Mouse (Mus musculus) midbrain, postnatal 0 days (tissue): ENCODE measurements around the gene Slc9c1. TPM values are rescaled to one million over a fixed set of nuclear protein-coding genes. Genes with fewer than 3 reads are reported as not detected.

Experiments used
- ATAC-seq: fragments of 200-750 bp; cut with Nextera tagmentation; 2 replicates; pipeline ENCODE4 v1.8.0; 2017; ENCODE audit warnings: moderate number of reproducible peaks, mild to moderate bottlenecking, moderate TSS enrichment, moderate library complexity; ENCODE audit not compliant: low FRiP score
- DNase-seq: peaks from one replicate; pipeline ENCODE4 v3.0.0-alpha.2; 2015; ENCODE audit warnings: low spot score
- H3K27ac ChIP-seq: fragments of 300-500 bp; sonication (generic); 2 replicates; pipeline ENCODE4 v1.5.1; 2014; ENCODE audit warnings: low read depth, mild to moderate bottlenecking, low read length, mixed read lengths
- H3K27me3 ChIP-seq: fragments of 300-500 bp; sonication (generic); 2 replicates; pipeline ENCODE4 v1.6.1; 2014; ENCODE audit warnings: low read length, control low read depth, mixed read lengths; ENCODE audit not compliant: insufficient read depth
- H3K36me3 ChIP-seq: fragments of 300-500 bp; sonication (generic); 2 replicates; pipeline ENCODE4 v1.6.1; 2014; ENCODE audit warnings: low read length, control low read depth, mixed read lengths; ENCODE audit not compliant: insufficient read depth
- H3K4me1 ChIP-seq: fragments of 300-500 bp; sonication (generic); 2 replicates; pipeline ENCODE4 v1.6.1; 2014; ENCODE audit warnings: mild to moderate bottlenecking, control low read depth, antibody characterized with exemption, low read length, mixed read lengths; ENCODE audit not compliant: insufficient read depth
- H3K4me2 ChIP-seq: fragments of 300-500 bp; sonication (generic); 2 replicates; pipeline ENCODE4 v1.6.1; 2014; ENCODE audit warnings: low read depth, mild to moderate bottlenecking, low read length, mixed read lengths; ENCODE audit not compliant: poor library complexity, severe bottlenecking
- H3K4me3 ChIP-seq: fragments of 300-500 bp; sonication (generic); 2 replicates; pipeline ENCODE4 v1.5.1; 2014; ENCODE audit warnings: low read depth, mild to moderate bottlenecking, low read length, moderate library complexity
- H3K9ac ChIP-seq: fragments of 300-500 bp; sonication (generic); replicated peaks from 2 replicates; pipeline ENCODE4 v1.6.1; 2014; ENCODE audit warnings: mild to moderate bottlenecking, low read length, moderate library complexity, mixed read lengths; ENCODE audit not compliant: poor library complexity, severe bottlenecking
- H3K9me3 ChIP-seq: fragments of 300-500 bp; sonication (generic); 2 replicates; pipeline ENCODE4 v1.6.1; 2016; ENCODE audit warnings: low read length, control low read depth
- CTCF ChIP-seq: IDR thresholded peaks from 2 replicates; pipeline ENCODE4 v1.5.1; 2016; ENCODE audit warnings: antibody characterized with exemption, mild to moderate bottlenecking
- WGBS: fragments of 180-500 bp; shearing (Covaris S2); extraction: QIAGEN DNeasy Blood & Tissue Kit; methylation state at CpG from one replicate; pipeline ENCODE4 v1.1.7; 2014; 5-methylcytosine and 5-hydroxymethylcytosine counted together
- polyA plus RNA-seq: library from polyadenylated mRNA; unstranded; fragments of >200 nt; fragmentation: Nextera tagmentation; extraction: Ambion mirVana; gene quantifications from 2 replicates; pipeline ENCODE4 v1.2.1, GENCODE M21; 2015
- total RNA-seq: library from RNA; depleted of rRNA; stranded (reverse); fragments of >200 nt; gene quantifications from 2 replicates; pipeline ENCODE4 v1.2.3, GENCODE M21; 2014

Slc9c1 gene
- total and polyA plus RNA-seq, 2 experiments from 2014 or later = not detected

DNA sequence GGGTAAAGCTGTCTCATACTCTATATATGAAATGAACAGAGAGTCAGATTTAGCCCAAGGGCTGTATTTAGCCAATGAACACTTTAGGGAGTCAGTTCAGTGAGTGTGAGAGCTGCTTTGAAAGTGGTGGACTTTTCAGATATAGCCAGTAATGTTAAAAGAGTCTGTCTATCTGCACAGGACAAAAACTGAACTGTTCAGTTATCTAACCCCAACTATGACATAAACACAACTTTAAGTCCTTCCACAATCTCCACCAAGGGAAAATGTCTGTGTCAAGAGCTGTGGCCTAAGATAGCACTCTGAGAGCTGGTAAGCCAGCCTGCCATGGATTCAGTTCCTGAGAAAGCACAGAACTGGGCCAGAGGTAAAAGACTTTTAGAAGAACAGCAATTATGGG, 7.0 kb downstream of the Slc9c1 start:
- TF ChIP-seq CTCF = no peak
- DNase-seq (no peak), ATAC-seq (no peak)
- Histone ChIP-seq H3K4me2 (no peak overlapping the region), H3K4me3 (no peak overlapping the region), H3K9ac (no peak overlapping the region), H3K27ac (no peak overlapping the region), H3K27me3 (no peaks in the 10 kb centered on the region), H3K36me3 (no peaks in the 10 kb centered on the region), H3K9me3 (no peaks in the 10 kb centered on the region), H3K4me1 (no peaks in the 10 kb centered on the region)

DNA sequence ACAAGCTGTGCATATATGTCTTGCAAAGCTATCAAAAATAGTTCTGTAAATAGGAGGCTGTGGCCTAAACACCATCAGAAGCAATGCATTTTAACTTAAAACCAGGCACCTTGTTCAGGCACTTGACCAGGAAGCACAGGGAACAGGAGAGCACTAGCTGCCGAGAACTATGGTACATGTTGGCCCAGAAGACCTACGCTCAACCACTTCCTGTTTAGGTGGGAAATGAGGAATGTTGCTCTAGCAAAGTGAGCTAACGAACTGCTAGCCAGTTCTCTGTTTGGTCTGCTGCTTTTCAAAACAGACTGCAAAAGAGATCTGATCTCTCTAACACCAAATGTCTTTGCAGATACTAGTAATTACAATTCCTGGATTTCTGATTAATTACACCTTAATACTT, 9.2 kb downstream of the Slc9c1 start:
- Histone ChIP-seq H3K4me2 (no peak overlapping the region), H3K9me3 (no peaks in the 10 kb centered on the region)

DNA sequence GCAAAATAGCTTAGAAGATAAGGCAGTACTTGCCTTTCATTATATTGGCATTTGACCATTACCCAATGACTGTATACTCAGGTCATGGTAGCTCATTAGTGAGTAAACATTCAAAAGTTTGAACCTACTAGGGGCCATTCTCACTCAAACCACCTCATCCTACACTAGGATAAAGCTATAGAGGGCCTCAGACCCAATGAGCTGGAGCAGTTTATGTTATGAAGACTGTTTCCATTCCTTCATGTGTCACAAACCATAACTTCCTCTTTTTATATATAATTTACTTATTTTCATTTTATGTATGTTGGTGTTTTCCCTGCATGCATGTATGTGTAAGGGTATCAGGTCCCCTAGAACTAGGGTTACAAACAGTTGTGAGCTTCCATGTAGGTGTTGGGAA, 12.9 kb downstream of the Slc9c1 start:
- TF ChIP-seq CTCF = no peak
- Histone ChIP-seq H3K36me3 (no peaks in the 10 kb centered on the region), H3K9ac (no peak overlapping the region), H3K27me3 (no peaks in the 10 kb centered on the region), H3K4me2 (no peak overlapping the region), H3K27ac (no peak overlapping the region), H3K4me1 (no peaks in the 10 kb centered on the region), H3K9me3 (no peaks in the 10 kb centered on the region), H3K4me3 (no peak overlapping the region)
- no peak for ATAC-seq
- DNase-seq = no peak

More for the DNA sequence above, 9.2 kb downstream of the Slc9c1 start:
- no peak overlapping the region for H3K9ac ChIP-seq
- no peaks in the 10 kb centered on the region for H3K4me1 ChIP-seq
- no peak for DNase-seq
- no peak for ATAC-seq
- H3K36me3 ChIP-seq = no peaks in the 10 kb centered on the region
- no peaks in the 10 kb centered on the region for H3K27me3 ChIP-seq
- TF ChIP-seq CTCF = no peak
- H3K4me3 ChIP-seq = no peak overlapping the region
- 90% methylated on average over 3 of the region's 3 CpGs for WGBS
- H3K27ac ChIP-seq = no peak overlapping the region

DNA sequence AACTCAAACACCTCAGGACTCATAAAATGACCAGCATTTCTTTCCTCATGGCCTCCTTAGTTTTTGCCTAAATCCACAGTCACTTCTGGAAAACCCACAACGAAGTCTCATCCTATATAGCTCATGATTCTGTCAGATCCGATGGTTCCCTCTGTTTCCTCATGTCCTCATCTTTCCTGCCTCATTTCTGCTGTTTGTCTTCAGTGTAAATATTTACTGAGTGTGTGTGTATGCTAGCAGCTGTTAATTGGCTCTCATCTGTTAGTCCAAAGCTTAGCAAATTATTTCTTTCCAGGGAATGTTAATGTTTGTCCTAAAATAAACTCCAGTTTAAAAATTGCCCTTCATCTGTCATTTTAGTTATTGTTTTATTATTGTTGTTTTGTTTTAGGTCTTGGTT, 16.5 kb downstream of the Slc9c1 start:
- Histone ChIP-seq H3K4me3 (no peak overlapping the region), H3K4me1 (no peaks in the 10 kb centered on the region), H3K36me3 (no peaks in the 10 kb centered on the region), H3K27me3 (no peaks in the 10 kb centered on the region), H3K9ac (no peak overlapping the region), H3K9me3 (no peaks in the 10 kb centered on the region), H3K27ac (no peak overlapping the region), H3K4me2 (no peak overlapping the region)
- DNase-seq = no peak
- WGBS = 81% methylated on average over 2 of the region's 2 CpGs
- no peak for ATAC-seq
- TF ChIP-seq CTCF = no peak

DNA sequence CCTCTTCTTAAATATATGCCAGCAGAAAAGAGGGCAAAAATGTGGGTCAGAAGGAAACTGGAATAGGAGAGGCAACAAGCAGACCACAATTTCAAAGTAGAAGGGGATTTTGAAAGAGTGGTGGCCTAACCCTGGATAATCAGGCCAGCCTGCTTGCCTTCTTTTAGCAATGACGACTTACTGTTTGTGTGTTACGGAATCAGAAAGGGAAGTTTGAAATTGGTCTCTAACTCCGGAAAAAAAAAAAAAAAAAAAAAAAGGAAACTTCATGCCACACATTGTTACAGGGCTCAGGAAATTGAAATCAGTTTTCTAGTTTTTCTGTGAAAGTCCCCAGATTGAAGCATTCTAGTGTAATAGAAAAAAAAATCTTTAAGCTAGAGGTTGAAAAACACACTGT, 26.6 kb downstream of the Slc9c1 start:
- no peak for DNase-seq
- Histone ChIP-seq H3K36me3 (no peaks in the 10 kb centered on the region), H3K4me1 (no peaks in the 10 kb centered on the region), H3K27ac (no peak overlapping the region), H3K9ac (no peak overlapping the region), H3K4me2 (no peak overlapping the region), H3K27me3 (no peaks in the 10 kb centered on the region), H3K9me3 (no peaks in the 10 kb centered on the region), H3K4me3 (no peak overlapping the region)
- no peak for ATAC-seq
- WGBS = 62% methylated on average over 3 of the region's 3 CpGs
- TF ChIP-seq CTCF = no peak

DNA sequence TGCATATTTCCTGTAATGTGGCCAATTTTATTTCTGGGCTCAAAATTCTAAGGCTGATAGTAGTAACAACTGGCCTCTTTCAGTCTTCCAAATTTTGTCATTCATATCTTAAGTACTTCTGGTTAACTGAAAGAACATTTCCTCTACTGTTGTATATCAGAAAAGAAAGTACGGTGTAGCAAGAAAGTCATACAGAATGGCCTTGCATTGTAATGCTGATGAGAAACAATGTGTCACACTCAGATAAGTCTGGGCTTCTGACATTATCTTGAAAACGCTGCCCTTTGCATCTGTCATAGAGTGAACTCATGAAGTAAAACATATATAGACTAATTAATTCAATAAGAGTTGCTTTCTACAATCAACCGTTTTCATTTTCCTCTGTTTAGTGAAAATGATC, 37.2 kb downstream of the Slc9c1 start:
- H3K9me3 ChIP-seq = no peaks in the 10 kb centered on the region
- no peak for ATAC-seq

DNA sequence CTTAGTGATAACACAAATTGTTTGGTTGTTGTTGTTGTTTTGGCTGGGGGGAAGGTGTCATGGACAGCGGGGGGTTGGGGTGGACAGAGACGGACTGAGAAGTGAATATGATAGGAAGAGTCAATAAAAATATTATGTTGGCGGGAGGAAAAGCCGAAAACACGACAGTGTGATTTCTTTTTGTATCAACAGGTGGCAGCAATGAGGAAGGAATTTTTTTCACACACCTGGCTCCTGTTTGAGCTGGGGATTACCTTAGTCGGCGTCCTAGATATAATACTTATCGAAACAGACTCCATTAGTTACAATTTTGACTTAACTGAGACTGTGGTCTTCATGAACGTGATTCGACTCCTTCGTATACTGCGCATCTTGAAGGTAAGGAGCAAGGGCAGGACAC, 44.8 kb downstream of the Slc9c1 start:
- no peak overlapping the region for H3K4me3 ChIP-seq
- no peaks in the 10 kb centered on the region for H3K27me3 ChIP-seq
- no peaks in the 10 kb centered on the region for H3K36me3 ChIP-seq
- H3K4me1 ChIP-seq = no peaks in the 10 kb centered on the region
- no peak for ATAC-seq
- no peak overlapping the region for H3K9ac ChIP-seq
- no peaks in the 10 kb centered on the region for H3K9me3 ChIP-seq
- DNase-seq = no peak
- WGBS = 72% methylated on average over 12 of the region's 12 CpGs
- H3K27ac ChIP-seq = no peak overlapping the region
- TF ChIP-seq CTCF = 0 out of 2 replicates have a peak, but pooled peaks have one; percentile 7
- no peak overlapping the region for H3K4me2 ChIP-seq

More for the DNA sequence above, 37.2 kb downstream of the Slc9c1 start:
- DNase-seq = no peak
- no peak overlapping the region for H3K4me3 ChIP-seq
- H3K9ac ChIP-seq = no peak overlapping the region
- no peak for TF ChIP-seq CTCF
- no peaks in the 10 kb centered on the region for H3K4me1 ChIP-seq
- H3K36me3 ChIP-seq = no peaks in the 10 kb centered on the region
- no peaks in the 10 kb centered on the region for H3K27me3 ChIP-seq
- 85% methylated on average over 3 of the region's 3 CpGs for WGBS
- H3K27ac ChIP-seq = no peak overlapping the region
- H3K4me2 ChIP-seq = no peak overlapping the region
